Mouse (Mus musculus) forebrain, postnatal 0 days (tissue): ENCODE measurements at regions not wholly inside any gene's neighbourhood (a gene's known extent, or its start where the extent isn't known, plus 50 kb on each side); places are given as distances from the start of the nearest gene placed in this dataset.

Experiments
- ATAC-seq: fragments of 200-750 bp; cut with Nextera tagmentation; 2 replicates; pipeline ENCODE4 v1.8.0; 2017; ENCODE audit warnings: mild to moderate bottlenecking, moderate library complexity
- DNase-seq: peaks from one replicate; pipeline ENCODE4 v3.0.0-alpha.2; 2015
- H3K27ac ChIP-seq: fragments of 300-500 bp; sonication (generic); 2 replicates; pipeline ENCODE4 v1.5.1; 2014; ENCODE audit warnings: low read depth, mild to moderate bottlenecking, antibody characterized with exemption, low read length, moderate library complexity, mixed read lengths
- H3K27me3 ChIP-seq: fragments of 300-500 bp; sonication (generic); 2 replicates; pipeline ENCODE4 v1.6.1; 2014; ENCODE audit warnings: mild to moderate bottlenecking, low read length, mixed read lengths; ENCODE audit not compliant: insufficient read depth
- H3K36me3 ChIP-seq: fragments of 300-500 bp; sonication (generic); 2 replicates; pipeline ENCODE4 v1.6.1; 2014; ENCODE audit warnings: mild to moderate bottlenecking, moderate library complexity; ENCODE audit not compliant: insufficient read depth
- H3K4me1 ChIP-seq: fragments of 300-500 bp; sonication (generic); 2 replicates; pipeline ENCODE4 v1.6.1; 2014; ENCODE audit warnings: antibody characterized with exemption; ENCODE audit not compliant: insufficient read depth
- H3K4me2 ChIP-seq: fragments of 300-500 bp; sonication (generic); 2 replicates; pipeline ENCODE4 v1.6.1; 2014; ENCODE audit warnings: low read depth, mild to moderate bottlenecking, moderate library complexity
- H3K4me3 ChIP-seq: fragments of 300-500 bp; sonication (generic); 2 replicates; pipeline ENCODE4 v1.5.1; 2014; ENCODE audit warnings: low read depth, low read length, mixed read lengths
- H3K9ac ChIP-seq: fragments of 300-500 bp; sonication (generic); 2 replicates; pipeline ENCODE4 v1.6.1; 2014; ENCODE audit warnings: mild to moderate bottlenecking
- H3K9me3 ChIP-seq: fragments of 300-500 bp; sonication (generic); 2 replicates; pipeline ENCODE4 v1.6.1; 2016; ENCODE audit warnings: low read length
- CTCF ChIP-seq: sonication (generic); IDR thresholded peaks from 2 replicates; pipeline ENCODE4 v1.5.1; 2016; ENCODE audit warnings: antibody characterized with exemption, control low read depth, low read depth
- WGBS: fragments of 180-500 bp; shearing (Covaris S2); extraction: QIAGEN DNeasy Blood & Tissue Kit; methylation state at CpG from one replicate; pipeline ENCODE4 v1.1.7; 2014; 5-methylcytosine and 5-hydroxymethylcytosine counted together

DNA sequence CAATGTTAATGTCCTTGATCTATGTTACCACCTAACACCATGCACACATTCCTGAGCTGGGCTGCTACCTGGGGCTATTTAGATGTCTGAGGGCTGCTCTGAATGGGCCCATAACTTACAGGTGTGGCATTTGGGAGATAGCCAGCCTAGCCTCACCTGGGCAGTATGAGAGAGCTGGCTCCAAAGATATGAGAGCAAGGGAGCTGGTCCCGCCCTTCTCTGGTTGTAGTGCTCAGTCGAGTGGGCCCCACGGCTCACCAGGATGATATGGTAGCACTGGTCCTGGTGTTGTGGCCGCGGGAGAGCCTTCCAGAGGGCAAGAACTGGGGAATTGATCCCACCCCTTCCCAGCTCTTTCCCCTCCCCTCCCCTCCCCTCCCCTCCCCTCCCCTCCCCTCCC is 93.0 kb upstream of the Epha5 start:
- no peaks in the 10 kb centered on the region for H3K9me3 ChIP-seq
- H3K36me3 ChIP-seq = no peaks in the 10 kb centered on the region
- H3K27ac ChIP-seq = no peak overlapping the region
- no peak overlapping the region for H3K4me3 ChIP-seq
- no peak for TF ChIP-seq CTCF
- no peak overlapping the region for H3K4me2 ChIP-seq
- DNase-seq (no peak), ATAC-seq (no peak)
- no peaks in the 10 kb centered on the region for H3K4me1 ChIP-seq
- no peak overlapping the region for H3K9ac ChIP-seq
- 86% methylated on average over 5 of the region's 5 CpGs for WGBS
- no peaks in the 10 kb centered on the region for H3K27me3 ChIP-seq

DNA sequence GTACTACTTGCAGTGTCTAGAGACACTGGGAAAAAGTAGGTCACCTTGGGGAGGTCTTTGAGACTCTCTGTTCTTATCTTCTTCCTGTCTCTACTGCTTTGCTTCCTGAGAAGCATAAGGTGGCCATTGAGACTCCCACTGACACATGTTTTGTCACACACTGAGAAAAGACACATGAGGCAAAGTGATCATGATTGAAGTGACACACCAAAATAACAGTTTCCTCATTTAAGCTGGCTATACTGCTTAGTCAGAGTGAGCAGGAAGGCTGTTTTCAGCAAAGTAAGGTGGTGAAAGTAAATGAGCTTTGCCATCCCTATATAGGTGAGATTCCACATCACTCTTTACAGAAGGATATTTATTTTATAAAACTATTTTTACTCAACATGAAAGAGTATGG is 63.8 kb upstream of the Epha5 start:
- no peaks in the 10 kb centered on the region for H3K4me1 ChIP-seq
- no peak overlapping the region for H3K9ac ChIP-seq
- H3K36me3 ChIP-seq = no peaks in the 10 kb centered on the region
- H3K27me3 ChIP-seq = no peaks in the 10 kb centered on the region
- H3K27ac ChIP-seq = no peak overlapping the region
- H3K9me3 ChIP-seq = no peaks in the 10 kb centered on the region
- no peak for TF ChIP-seq CTCF
- H3K4me2 ChIP-seq = no peak overlapping the region
- DNase-seq (no peak), ATAC-seq (no peak)
- no peak overlapping the region for H3K4me3 ChIP-seq
